Mouse (Mus musculus) limb, embryonic 15.5 days (tissue): Measurements from ENCODE around the gene Pkdcc. TPM values are rescaled to one million over a fixed set of nuclear protein-coding genes. Genes with fewer than 3 reads are reported as not detected.
A peak's percentile ranks its signal among the peaks of the same experiment; 100 is the strongest.

ENCODE experiments used
- ATAC-seq: fragments of 200-750 bp; cut with Nextera tagmentation; 2 replicates; pipeline ENCODE4 v1.8.0; 2017; ENCODE audit warnings: low read depth, moderate TSS enrichment; ENCODE audit not compliant: insufficient number of reproducible peaks, low FRiP score, low TSS enrichment
- H3K27ac ChIP-seq: fragments of 300-500 bp; sonication (generic); 2 replicates; pipeline ENCODE4 v1.5.1; 2015; ENCODE audit warnings: moderate library complexity, mild to moderate bottlenecking, inconsistent platforms
- H3K27me3 ChIP-seq: fragments of 300-500 bp; sonication (generic); 2 replicates; pipeline ENCODE4 v1.6.1; 2015; ENCODE audit warnings: inconsistent platforms
- H3K36me3 ChIP-seq: fragments of 300-500 bp; sonication (generic); 2 replicates; pipeline ENCODE4 v1.6.1; 2015; ENCODE audit warnings: inconsistent platforms
- H3K4me1 ChIP-seq: fragments of 300-500 bp; sonication (generic); 2 replicates; pipeline ENCODE4 v1.6.1; 2015; ENCODE audit warnings: inconsistent platforms
- H3K4me2 ChIP-seq: fragments of 300-500 bp; sonication (generic); 2 replicates; pipeline ENCODE4 v1.6.1; 2015; ENCODE audit warnings: mild to moderate bottlenecking, inconsistent platforms
- H3K4me3 ChIP-seq: fragments of 300-500 bp; sonication (generic); 2 replicates; pipeline ENCODE4 v1.5.1; 2015; ENCODE audit warnings: mild to moderate bottlenecking, inconsistent platforms
- H3K9ac ChIP-seq: fragments of 300-500 bp; sonication (generic); 2 replicates; pipeline ENCODE4 v1.6.1; 2015; ENCODE audit warnings: inconsistent platforms
- H3K9me3 ChIP-seq: fragments of 300-500 bp; sonication (generic); 2 replicates; pipeline ENCODE4 v1.6.1; 2016; ENCODE audit warnings: inconsistent platforms
- WGBS: fragments of 180-500 bp; shearing (Covaris S2); methylation state at CpG from one replicate; pipeline ENCODE4 v1.1.7; 2015; 5-methylcytosine and 5-hydroxymethylcytosine counted together
- polyA plus RNA-seq: library from polyadenylated mRNA; unstranded; fragments of >200 nt; fragmentation: Nextera tagmentation; extraction: Ambion mirVana; gene quantifications from 2 replicates; pipeline ENCODE4 v1.2.1, GENCODE M21; 2015

Gene Pkdcc
- polyA plus RNA-seq: 10.8 and 11.6 TPM in 2 replicates

DNA sequence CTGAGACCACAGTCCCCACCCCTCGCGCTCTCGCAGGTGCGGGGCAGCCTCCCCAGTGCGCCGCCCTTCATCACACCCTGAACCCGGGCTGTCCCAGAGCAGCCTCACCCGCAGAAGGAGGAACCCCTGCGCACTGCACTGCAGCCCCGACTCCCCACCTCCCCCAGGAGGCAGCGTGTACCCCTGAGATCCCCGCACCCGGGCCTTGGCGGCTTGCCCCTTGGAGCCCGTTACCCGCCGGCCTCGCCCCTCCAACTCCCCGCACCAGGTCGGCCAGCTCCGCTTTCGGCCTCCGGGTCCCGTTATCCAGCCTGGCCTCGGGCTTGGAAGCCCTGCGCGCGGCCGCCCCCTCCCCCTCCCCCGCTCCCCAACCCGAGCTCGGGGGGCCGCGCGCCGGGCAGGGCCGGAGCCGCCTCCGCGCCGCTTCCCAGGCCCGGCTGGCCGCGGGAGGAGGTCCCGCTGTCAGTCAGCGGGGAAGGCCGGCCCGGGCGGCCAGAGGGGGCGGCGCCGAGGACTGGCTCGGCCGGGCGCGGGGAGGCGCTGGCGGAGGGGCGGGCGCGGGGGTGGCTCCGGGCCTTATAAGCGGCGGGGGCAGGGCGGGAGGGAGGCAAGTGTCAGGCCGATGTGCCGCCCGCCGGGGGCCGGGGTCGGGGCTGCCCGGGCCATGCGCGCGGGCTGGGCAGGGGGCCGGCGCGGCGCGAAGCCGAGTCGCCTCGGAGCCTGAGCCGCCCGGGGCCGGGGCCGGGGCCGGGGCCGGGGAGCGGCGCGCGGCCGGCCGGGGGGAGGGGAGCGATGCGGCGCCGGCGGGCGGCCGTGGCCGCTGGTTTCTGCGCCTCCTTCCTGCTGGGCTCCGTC is at the start of gene Pkdcc:
TSS of gene Pkdcc (plus strand) at position 619 of the 855 bp plus-strand sequence.
- Histone ChIP-seq H3K4me3 (peak within 1 kb of the TSS; percentile 81), H3K27ac (peak within 1 kb of the TSS; percentile 83), H3K36me3 (no peaks in the 10 kb centered on the region), H3K4me1 (peaks cover 57% of the 10 kb centered on the region), H3K9me3 (no peaks in the 10 kb centered on the region), H3K9ac (peak within 1 kb of the TSS; percentile 86), H3K4me2 (peak within 1 kb of the TSS; percentile 92), H3K27me3 (peaks cover 76% of the 10 kb centered on the region)
- ATAC-seq: peak; percentile 84
- WGBS: under 1% methylated on average over 53 of the region's 105 CpGs

DNA sequence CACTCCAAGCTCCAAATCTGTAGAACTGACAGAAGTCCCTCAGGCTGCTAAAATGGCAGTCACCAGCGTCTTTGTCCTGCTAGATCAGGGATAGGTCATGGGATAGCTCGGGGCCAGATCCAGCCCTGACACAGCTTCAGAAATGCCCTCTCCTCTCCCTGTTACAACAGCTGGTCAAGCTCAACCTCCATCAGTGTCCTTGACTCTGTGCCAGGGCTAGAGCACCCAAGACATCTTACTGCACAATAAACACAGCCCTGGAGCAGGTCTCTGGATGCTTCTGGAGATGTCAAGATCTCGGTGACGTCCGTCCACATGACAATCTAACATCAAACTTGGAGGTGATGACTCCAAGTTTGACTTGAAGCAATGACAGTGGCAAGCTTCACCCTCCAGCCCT is 48.9 kb upstream of the Pkdcc start:
- Histone ChIP-seq H3K9me3 (0 out of 2 replicates have a peak, but pooled peaks cover under 1% of the 10 kb centered on the region), H3K36me3 (no peaks in the 10 kb centered on the region), H3K27me3 (peaks cover 58% of the 10 kb centered on the region), H3K4me1 (peaks cover 25% of the 10 kb centered on the region), H3K27ac (no peak overlapping the region), H3K4me2 (no peak overlapping the region), H3K9ac (no peak overlapping the region), H3K4me3 (no peak overlapping the region)
- no peak for ATAC-seq
- 48% methylated on average over 5 of the region's 5 CpGs for whole genome bisulfite sequencing

DNA sequence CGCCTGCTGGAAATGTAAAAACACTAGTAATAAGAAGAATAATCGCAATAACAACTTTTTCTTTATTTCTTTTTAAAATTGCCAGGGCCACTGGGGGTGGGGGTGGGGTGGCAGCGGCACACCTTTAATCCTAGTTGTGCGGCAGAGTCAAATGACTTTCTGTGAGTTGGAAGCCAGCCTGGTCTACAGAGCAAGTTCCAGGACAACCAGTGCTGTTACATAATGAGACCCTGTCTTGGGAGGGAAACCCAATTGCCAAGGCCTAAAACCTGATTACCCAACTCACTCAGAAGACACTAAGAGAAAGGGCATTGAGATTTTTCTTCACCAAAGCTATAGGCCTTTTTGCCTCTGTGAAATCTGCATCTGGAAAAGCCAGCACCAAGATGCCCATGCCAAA is 38.9 kb upstream of the Pkdcc start:
- no peaks in the 10 kb centered on the region for H3K36me3 ChIP-seq
- ATAC-seq: no peak
- WGBS: 58% methylated on average over 4 of the region's 4 CpGs
- H3K4me2 ChIP-seq: no peak overlapping the region
- H3K9ac ChIP-seq: no peak overlapping the region
- H3K4me1 ChIP-seq: peaks cover 31% of the 10 kb centered on the region
- no peak overlapping the region for H3K27ac ChIP-seq
- no peak overlapping the region for H3K4me3 ChIP-seq
- H3K9me3 ChIP-seq: 0 out of 2 replicates have a peak, but pooled peaks cover 6% of the 10 kb centered on the region
- H3K27me3 ChIP-seq: peaks cover 67% of the 10 kb centered on the region

DNA sequence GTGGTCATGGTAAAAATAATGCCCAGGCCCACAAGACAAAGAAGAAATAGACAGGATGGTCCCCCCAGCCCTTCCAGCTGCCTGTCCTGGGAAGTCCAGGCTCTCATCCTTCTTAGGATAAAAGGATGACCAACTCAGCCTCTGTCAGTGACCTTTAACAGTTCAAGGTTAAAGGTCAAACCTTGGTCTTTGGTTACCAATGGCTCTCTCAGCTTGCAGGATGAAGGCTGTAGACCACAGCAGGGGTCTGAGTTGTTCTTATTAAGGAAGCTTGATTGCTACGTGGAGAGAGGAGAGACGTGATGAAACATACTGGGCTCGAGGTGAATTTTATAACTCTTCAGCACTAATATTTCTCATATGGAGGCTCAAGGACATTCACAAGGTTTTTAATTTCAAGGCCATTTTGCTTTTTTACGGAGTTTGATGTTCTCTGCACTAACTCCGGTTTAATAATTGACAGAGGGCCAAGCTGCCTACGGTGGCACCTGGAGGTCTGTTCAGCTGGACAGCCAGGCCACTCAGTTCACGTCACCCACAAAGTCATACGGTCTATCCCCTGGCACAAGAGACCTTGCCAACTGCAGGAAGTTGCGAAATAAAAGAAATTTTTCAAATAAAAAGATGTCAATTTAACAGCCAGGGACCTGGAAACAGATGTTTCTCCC is 36.5 kb upstream of the Pkdcc start:
- H3K27me3 ChIP-seq: peaks cover 70% of the 10 kb centered on the region
- ATAC-seq: no peak
- no peaks in the 10 kb centered on the region for H3K36me3 ChIP-seq
- H3K9me3 ChIP-seq: no peaks in the 10 kb centered on the region
- H3K27ac ChIP-seq: no peak overlapping the region
- peaks cover 32% of the 10 kb centered on the region for H3K4me1 ChIP-seq
- H3K4me2 ChIP-seq: no peak overlapping the region
- H3K4me3 ChIP-seq: no peak overlapping the region
- 27% methylated on average over 9 of the region's 9 CpGs for WGBS
- no peak overlapping the region for H3K9ac ChIP-seq

DNA sequence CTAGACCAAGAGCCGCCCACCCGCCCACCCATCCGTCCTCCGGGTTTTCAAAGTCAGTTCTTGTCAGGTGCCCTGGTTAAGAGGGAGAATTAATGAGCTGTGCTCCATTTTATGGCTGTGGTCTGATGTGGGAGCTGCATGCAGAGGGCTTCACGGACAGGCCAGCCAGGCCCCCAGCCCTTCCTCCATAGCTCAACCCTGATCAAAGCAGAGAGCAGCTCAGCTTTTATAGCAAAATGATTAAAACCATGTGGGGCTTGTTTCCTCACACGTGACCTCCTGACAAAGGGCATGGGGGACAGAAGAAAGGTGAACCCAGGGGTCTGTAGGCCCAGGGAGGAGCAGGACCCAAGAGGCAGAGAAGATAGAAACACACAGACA is 36.0 kb upstream of the Pkdcc start:
- Histone ChIP-seq H3K27ac (no peak overlapping the region), H3K4me3 (no peak overlapping the region), H3K36me3 (no peaks in the 10 kb centered on the region), H3K9me3 (no peaks in the 10 kb centered on the region), H3K27me3 (peaks cover 72% of the 10 kb centered on the region), H3K9ac (no peak overlapping the region), H3K4me1 (peaks cover 28% of the 10 kb centered on the region), H3K4me2 (no peak overlapping the region)
- 24% methylated on average over 6 of the region's 6 CpGs for WGBS
- ATAC-seq: no peak

DNA sequence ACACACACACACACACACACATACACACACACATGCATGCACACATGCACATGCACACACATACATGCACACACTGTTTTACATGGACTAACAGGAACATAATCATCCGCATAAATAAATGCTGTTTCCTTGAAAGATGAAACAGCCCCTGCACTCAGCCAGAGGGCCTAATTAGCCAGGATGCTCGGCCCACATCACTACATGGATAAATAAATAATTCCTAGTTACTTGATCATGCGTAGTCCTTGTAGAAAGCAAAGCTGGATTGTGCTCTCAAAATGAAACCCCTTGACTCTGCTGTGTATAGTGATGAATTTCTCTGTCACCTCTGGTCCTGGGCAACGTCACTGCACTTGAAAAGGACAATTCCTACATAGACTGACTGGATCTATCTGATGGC is 35.5 kb upstream of the Pkdcc start:
- no peak for ATAC-seq
- H3K4me3 ChIP-seq: no peak overlapping the region
- 53% methylated on average over 4 of the region's 4 CpGs for WGBS
- H3K4me1 ChIP-seq: peaks cover 26% of the 10 kb centered on the region
- H3K4me2 ChIP-seq: no peak overlapping the region
- H3K36me3 ChIP-seq: no peaks in the 10 kb centered on the region
- no peak overlapping the region for H3K9ac ChIP-seq
- H3K27me3 ChIP-seq: peaks cover 72% of the 10 kb centered on the region
- H3K9me3 ChIP-seq: no peaks in the 10 kb centered on the region
- H3K27ac ChIP-seq: no peak overlapping the region

DNA sequence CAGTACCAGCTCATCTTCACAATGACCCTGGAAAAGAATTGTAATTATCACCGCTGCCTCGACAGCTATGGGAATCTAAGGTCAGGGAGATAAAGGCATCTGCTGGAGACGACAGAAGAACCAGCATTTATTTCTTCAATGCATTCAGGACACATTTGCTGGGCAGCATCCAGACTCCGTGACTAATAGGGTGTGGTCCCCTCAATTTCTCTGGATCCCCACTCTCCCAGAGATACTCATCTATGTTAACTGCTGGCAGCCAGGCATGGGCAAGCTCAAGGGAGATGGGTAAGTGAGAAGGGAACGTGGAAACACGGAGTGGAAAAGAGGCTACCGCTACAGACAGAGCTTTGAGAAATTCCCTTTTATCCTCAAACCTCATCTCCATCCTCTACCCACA is 34.0 kb upstream of the Pkdcc start:
- H3K4me1 ChIP-seq: peaks cover 26% of the 10 kb centered on the region
- ATAC-seq: no peak
- no peak overlapping the region for H3K9ac ChIP-seq
- 55% methylated on average over 7 of the region's 7 CpGs for WGBS
- no peaks in the 10 kb centered on the region for H3K9me3 ChIP-seq
- no peak overlapping the region for H3K27ac ChIP-seq
- H3K4me3 ChIP-seq: no peak overlapping the region
- H3K27me3 ChIP-seq: peaks cover 68% of the 10 kb centered on the region
- no peaks in the 10 kb centered on the region for H3K36me3 ChIP-seq
- H3K4me2 ChIP-seq: no peak overlapping the region

DNA sequence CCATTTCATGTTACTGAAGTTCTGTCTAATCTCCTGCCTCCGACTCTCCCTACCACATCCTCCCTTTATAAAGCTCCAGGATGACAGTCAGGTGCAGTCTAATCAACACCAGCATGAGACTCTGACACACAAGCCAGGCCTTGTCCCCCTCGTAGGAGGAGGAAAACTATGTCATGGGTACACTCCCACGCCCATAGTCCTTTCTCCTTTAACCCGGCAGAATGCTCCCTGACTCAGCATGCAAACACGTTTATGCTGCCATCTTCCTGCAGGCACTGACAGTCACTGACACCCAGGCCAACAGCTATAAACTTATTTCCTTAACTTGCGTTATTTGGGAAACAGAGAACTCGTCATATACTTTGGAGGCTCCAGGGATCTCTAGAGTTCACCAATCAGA is 33.5 kb upstream of the Pkdcc start:
- Histone ChIP-seq H3K9ac (no peak overlapping the region), H3K36me3 (no peaks in the 10 kb centered on the region), H3K9me3 (no peaks in the 10 kb centered on the region), H3K4me1 (peaks cover 21% of the 10 kb centered on the region), H3K4me2 (no peak overlapping the region), H3K4me3 (no peak overlapping the region), H3K27me3 (peaks cover 69% of the 10 kb centered on the region), H3K27ac (no peak overlapping the region)
- WGBS: 47% methylated on average over 7 of the region's 7 CpGs
- no peak for ATAC-seq

DNA sequence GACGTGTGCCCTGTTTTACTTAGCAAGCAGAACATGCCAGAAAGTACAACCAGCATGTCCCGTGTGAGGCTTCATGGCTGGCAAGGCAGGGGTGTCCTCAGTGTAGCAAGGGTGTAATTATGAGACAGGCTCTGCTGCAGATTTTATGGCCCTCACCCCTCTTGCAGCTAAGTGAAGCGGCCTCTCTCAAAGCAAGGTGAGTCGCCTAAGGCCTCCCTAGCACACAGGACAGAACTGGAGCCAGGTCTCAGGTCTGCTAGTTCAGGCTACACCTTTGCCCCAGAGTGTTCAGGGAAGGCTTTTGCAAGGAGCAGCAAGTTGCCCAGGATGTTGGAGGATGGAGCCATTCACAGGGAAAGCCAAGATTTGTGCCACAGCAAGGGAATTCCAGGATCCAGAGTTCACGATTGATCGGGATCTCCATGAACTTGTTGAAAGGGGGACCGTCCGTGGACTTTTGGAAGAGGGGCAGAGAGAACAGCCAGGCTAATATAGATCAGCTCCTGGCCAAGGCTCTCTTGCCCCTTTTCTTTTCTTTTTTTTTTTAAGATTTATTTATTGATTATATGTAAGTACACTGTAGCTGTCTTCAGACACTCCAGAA is 32.9 kb upstream of the Pkdcc start:
- Histone ChIP-seq H3K9me3 (no peaks in the 10 kb centered on the region), H3K4me1 (peaks cover 17% of the 10 kb centered on the region), H3K4me2 (no peak overlapping the region), H3K27ac (no peak overlapping the region), H3K9ac (no peak overlapping the region), H3K27me3 (peaks cover 74% of the 10 kb centered on the region), H3K4me3 (no peak overlapping the region), H3K36me3 (no peaks in the 10 kb centered on the region)
- WGBS: 62% methylated on average over 8 of the region's 8 CpGs
- ATAC-seq: no peak

DNA sequence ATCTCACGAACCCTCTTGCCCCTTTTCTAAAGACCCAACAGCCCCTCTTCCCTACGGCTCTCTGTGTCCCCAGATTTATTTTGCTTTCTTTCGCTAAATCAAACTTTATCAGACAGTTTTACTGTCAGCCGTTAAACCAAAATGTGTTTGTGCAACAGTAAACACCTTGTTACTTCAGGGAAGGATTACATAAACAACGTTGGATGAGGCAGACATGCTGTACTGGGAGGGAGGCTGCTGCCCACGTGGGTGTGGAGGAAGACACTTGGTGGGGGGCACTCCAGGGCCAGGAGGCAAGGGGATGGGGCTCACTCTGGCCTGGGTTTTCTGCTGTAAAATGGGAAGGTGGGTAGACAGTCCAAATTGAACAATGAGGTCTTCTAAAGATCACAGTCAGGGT is 32.3 kb upstream of the Pkdcc start:
- Histone ChIP-seq H3K4me1 (peaks cover 17% of the 10 kb centered on the region), H3K9ac (no peak overlapping the region), H3K36me3 (no peaks in the 10 kb centered on the region), H3K27me3 (peaks cover 74% of the 10 kb centered on the region), H3K27ac (no peak overlapping the region), H3K4me2 (no peak overlapping the region), H3K4me3 (no peak overlapping the region), H3K9me3 (no peaks in the 10 kb centered on the region)
- WGBS: 36% methylated on average over 6 of the region's 6 CpGs
- ATAC-seq: no peak

DNA sequence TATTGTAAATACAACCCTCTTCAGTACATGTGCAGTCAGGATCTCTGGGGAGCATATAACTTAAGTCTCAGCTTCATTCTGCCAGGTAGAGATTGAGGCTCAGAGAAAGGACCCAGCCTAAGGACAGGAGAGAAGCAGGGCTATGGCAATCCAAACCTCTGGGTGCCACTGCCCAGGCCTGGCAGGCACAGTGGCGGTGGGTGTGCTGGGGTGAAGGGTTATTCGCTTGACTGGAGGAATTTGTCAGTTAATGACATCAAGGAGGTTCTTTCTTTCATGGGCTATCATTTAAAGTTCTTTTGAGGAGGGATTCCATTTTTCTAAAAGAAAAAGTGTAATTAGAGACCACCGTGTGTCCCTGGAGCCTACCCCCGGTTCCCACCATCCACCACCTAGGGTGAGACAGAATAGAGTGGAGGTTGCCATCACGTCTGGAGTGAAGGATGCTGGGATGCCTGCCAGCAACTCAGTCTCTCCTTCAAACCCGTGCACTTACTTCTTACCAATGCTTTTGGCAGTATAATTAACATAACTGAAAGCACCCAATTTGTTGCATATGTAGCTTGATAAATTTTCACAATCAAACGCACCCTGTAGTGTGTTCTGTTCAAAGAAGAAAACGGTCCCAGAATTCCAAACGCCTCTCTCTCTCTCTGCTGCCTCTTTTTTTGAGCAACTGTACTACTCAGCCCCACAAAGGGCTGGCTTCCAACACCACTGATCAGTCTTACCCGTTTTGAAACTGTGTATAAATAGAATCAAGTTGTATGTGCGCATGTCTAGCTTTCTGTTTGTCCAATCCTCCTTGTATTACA is 27.1 kb upstream of the Pkdcc start:
- no peak for ATAC-seq
- Histone ChIP-seq H3K27me3 (peaks cover 53% of the 10 kb centered on the region), H3K4me2 (no peak overlapping the region), H3K27ac (no peak overlapping the region), H3K9ac (no peak overlapping the region), H3K4me1 (no peaks in the 10 kb centered on the region), H3K4me3 (no peak overlapping the region), H3K9me3 (no peaks in the 10 kb centered on the region), H3K36me3 (no peaks in the 10 kb centered on the region)
- WGBS: 45% methylated on average over 11 of the region's 11 CpGs
